In the genomic region with DNA sequence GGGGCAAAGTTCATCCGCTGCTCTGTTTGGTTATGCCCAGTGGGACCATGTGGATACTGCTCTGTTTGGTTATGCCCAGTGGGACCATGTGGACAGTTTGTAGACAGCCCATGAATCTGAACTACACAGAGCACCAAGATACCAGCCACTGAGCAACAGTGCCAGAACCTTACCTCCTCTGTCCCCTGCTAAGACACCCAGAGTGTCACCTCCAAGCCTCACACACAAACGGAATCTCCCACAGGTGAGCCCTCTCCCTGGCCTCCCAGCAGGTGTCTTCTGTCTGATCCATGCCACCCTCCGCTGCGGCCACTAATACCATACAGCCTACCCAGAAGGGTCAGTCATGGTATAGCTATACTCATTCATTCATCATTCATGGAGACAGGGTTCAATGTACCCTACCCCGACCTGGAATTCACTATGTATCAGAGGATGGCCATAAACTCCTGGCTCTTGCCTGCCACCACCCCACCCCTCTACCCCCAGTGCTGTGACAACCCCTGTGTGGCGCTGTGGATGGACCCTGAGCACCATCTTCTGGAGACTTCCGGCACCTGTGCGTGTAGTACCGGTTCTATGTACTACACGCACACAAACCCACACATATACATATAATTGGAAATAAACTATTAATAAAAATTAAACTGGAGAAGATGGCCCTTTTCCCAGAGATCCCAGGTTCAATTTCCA, we compare ENCODE assay signal across 8 mouse cellular contexts. TPM values are rescaled to one million over a fixed set of nuclear protein-coding genes. Genes with fewer than 3 reads are reported as not detected.
DNase-seq lines count a peak whose midpoint lies in the region; ATAC-seq and TF ChIP-seq lines count a peak whose summit lies in the region.

No protein-coding gene starts in this region.

- ATAC-seq in intestine, embryonic 16.5 days: no peak
- no peak for ATAC-seq in erythroid progenitor cell, adult 5-6 weeks (replicated peaks; ENCODE audit: low FRiP score, poor library complexity, severe bottlenecking)

- DNase-seq in liver, adult 2 months (ENCODE audit: extremely low read depth, low read depth, low spot score): peak; percentile 52
- no peak for DNase-seq in liver
- no peak for DNase-seq in embryonic facial prominence, embryonic 10.5 days (ENCODE audit: low spot score)
- DNase-seq in adrenal gland, adult 18-20 months (ENCODE audit: low spot score in 2 of 2): no peak
- DNase-seq in layer of hippocampus, postnatal 14 days (ENCODE audit: low spot score in 2 of 2): no peak

- no peaks in the 10 kb centered on the region for H3K27me3 ChIP-seq in liver, adult 2 months (ENCODE audit: control insufficient read depth, insufficient read depth, low read length)
- no peaks in the 10 kb centered on the region for H3K27me3 ChIP-seq in embryonic facial prominence, embryonic 10.5 days (replicated peaks; ENCODE audit: low read depth, poor library complexity, severe bottlenecking)
- H3K27me3 ChIP-seq in intestine, embryonic 16.5 days (replicated peaks; ENCODE audit: control insufficient read depth, insufficient read depth, low read length): no peaks in the 10 kb centered on the region

- no peaks in the 10 kb centered on the region; the same call in 1 of the 2 replicates for H3K9me3 ChIP-seq in embryonic facial prominence, embryonic 10.5 days
- H3K9me3 ChIP-seq in intestine, embryonic 16.5 days (ENCODE audit: control insufficient read depth, low read length): 0 out of 2 replicates have a peak, but pooled peaks cover 2% of the 10 kb centered on the region

- H3K36me3 ChIP-seq in liver, adult 2 months (ENCODE audit: control insufficient read depth, insufficient read depth, low read length): peaks cover 10% of the 10 kb centered on the region; the same call in 1 of the 2 replicates
- peaks cover 70% of the 10 kb centered on the region for H3K36me3 ChIP-seq in embryonic facial prominence, embryonic 10.5 days (replicated peaks)
- peaks cover 22% of the 10 kb centered on the region for H3K36me3 ChIP-seq in intestine, embryonic 16.5 days (ENCODE audit: control insufficient read depth, insufficient read depth, low read length)

- peak overlapping the region; percentile 61 for H3K4me2 ChIP-seq in intestine, embryonic 16.5 days (ENCODE audit: low read depth, low read length)

- peak overlapping the region; percentile 61; the same call in 1 of the 2 replicates for H3K27ac ChIP-seq in liver, adult 2 months (replicated peaks; ENCODE audit: insufficient read depth, low read depth, low read length)
- H3K27ac ChIP-seq in embryonic facial prominence, embryonic 10.5 days (replicated peaks): peak overlapping the region; percentile 77
- no peak overlapping the region for H3K27ac ChIP-seq in intestine, embryonic 16.5 days (ENCODE audit: low read length)
- H3K27ac ChIP-seq in olfactory bulb, adult 2 months (ENCODE audit: insufficient read depth, low read depth, low read length): no peak overlapping the region

- peak overlapping the region; percentile 86 for H3K4me3 ChIP-seq in liver, adult 2 months (ENCODE audit: insufficient read depth, low read depth, low read length)
- peak overlapping the region; percentile 80 for H3K4me3 ChIP-seq in embryonic facial prominence, embryonic 10.5 days
- peak overlapping the region; percentile 95 for H3K4me3 ChIP-seq in intestine, embryonic 16.5 days (ENCODE audit: low read length)
- peak overlapping the region; percentile 76 for H3K4me3 ChIP-seq in olfactory bulb, adult 2 months (ENCODE audit: insufficient read depth, low read depth, low read length)

- TF ChIP-seq POLR2A in liver, adult 2 months (IDR thresholded peaks at IDR 0.05; ENCODE audit: extremely low read depth, insufficient read depth, low read length): no peak
- no peak for TF ChIP-seq POLR2A in olfactory bulb, adult 2 months (IDR thresholded peaks at IDR 0.05; ENCODE audit: insufficient read depth, low read depth, low read length)

- peaks cover 17% of the 10 kb centered on the region for H3K4me1 ChIP-seq in liver, adult 2 months (ENCODE audit: control insufficient read depth, insufficient read depth, low read length)
- H3K4me1 ChIP-seq in embryonic facial prominence, embryonic 10.5 days: peaks cover 36% of the 10 kb centered on the region
- H3K4me1 ChIP-seq in intestine, embryonic 16.5 days (ENCODE audit: control insufficient read depth, insufficient read depth, low read length): peaks cover 22% of the 10 kb centered on the region
- peaks cover 25% of the 10 kb centered on the region for H3K4me1 ChIP-seq in olfactory bulb, adult 2 months (ENCODE audit: control insufficient read depth, insufficient read depth, low read length)

- peak; percentile 37 for TF ChIP-seq CTCF in liver, adult 2 months (IDR thresholded peaks at IDR 0.05; ENCODE audit: low read depth, low read length)
- no peak for TF ChIP-seq CTCF in olfactory bulb, adult 2 months (IDR thresholded peaks at IDR 0.05; ENCODE audit: insufficient read depth, low read depth, low read length)

- H3K9ac ChIP-seq in liver, adult 2 months (ENCODE audit: low read depth, low read length): peak overlapping the region; percentile 90
- H3K9ac ChIP-seq in intestine, embryonic 16.5 days (ENCODE audit: low read depth, low read length): peak overlapping the region; percentile 93

- peaks cover 6% of the 10 kb centered on the region; the same call in 1 of the 2 replicates for H3K79me2 ChIP-seq in liver, adult 2 months (ENCODE audit: control insufficient read depth, insufficient read depth, low read length)

- 35% methylated on average over 10 of the region's 10 CpGs for WGBS in liver, adult 2 months
- 57% methylated on average over 10 of the region's 10 CpGs for WGBS in embryonic facial prominence, embryonic 10.5 days
- 52% methylated on average over 10 of the region's 10 CpGs for WGBS in intestine, embryonic 16.5 days
- WGBS in olfactory bulb, adult 2 months: 43% methylated on average over 10 of the region's 10 CpGs

RNA-seq across cellular contexts. Expression of a gene that starts 1.0 kb away (rescaled TPM):
- total RNA-seq in liver, adult 2 months (2014; rRNA removed): 1,362 and 1,401 TPM in 2 replicates
- polyA plus RNA-seq in liver, adult 2 months (2012; rRNA removed): 2,210 and 2,521 TPM in 2 replicates
- 615 and 629 TPM in 2 replicates for polyA plus RNA-seq in embryonic facial prominence, embryonic 10.5 days (2016; fragmentation: Nextera tagmentation; extraction: Ambion mirVana)
- polyA plus RNA-seq in intestine, embryonic 16.5 days (2015; fragmentation: Nextera tagmentation; extraction: Ambion mirVana): 1,179 and 1,252 TPM in 2 replicates
- not detected in 2 replicates for polyA plus RNA-seq in olfactory bulb, adult 2 months (2012; ENCODE audit: insufficient read depth, insufficient read length, low replicate concordance, missing spikeins)
- 1,000 to 10,000 TPM in 1 of 2 experiments, 100 to 1,000 TPM in 1; 797 to 1,071 TPM for total RNA-seq in adrenal gland, adult 18-20 months (2021)
- total RNA-seq in erythroid progenitor cell, adult 5-6 weeks (2015; ENCODE audit: low replicate concordance): 65.8 and 80.0 TPM in 2 replicates
- total RNA-seq in erythroid progenitor cell, adult 5-6 weeks (2017; ENCODE audit: low replicate concordance): 67.9 and 87.3 TPM in 2 replicates
- total RNA-seq in layer of hippocampus, postnatal 14 days (2021): 100 to 1,000 TPM; 620 to 655 TPM

RNA-seq across cellular contexts. Expression of a gene that starts 6.3 kb away (rescaled TPM):
- total RNA-seq in liver, adult 2 months (2014; rRNA removed): 21.1 and 32.8 TPM in 2 replicates
- 73.5 and 76.7 TPM in 2 replicates for polyA plus RNA-seq in liver, adult 2 months (2012; rRNA removed)
- 371 and 377 TPM in 2 replicates for polyA plus RNA-seq in embryonic facial prominence, embryonic 10.5 days (2016; fragmentation: Nextera tagmentation; extraction: Ambion mirVana)
- polyA plus RNA-seq in intestine, embryonic 16.5 days (2015; fragmentation: Nextera tagmentation; extraction: Ambion mirVana): 133 and 144 TPM in 2 replicates
- polyA plus RNA-seq in olfactory bulb, adult 2 months (2012; ENCODE audit: insufficient read depth, insufficient read length, low replicate concordance, missing spikeins): not detected in 2 replicates
- total RNA-seq in adrenal gland, adult 18-20 months (2021): 100 to 1,000 TPM; 137 to 157 TPM
- 33.5 TPM in 2 replicates for total RNA-seq in erythroid progenitor cell, adult 5-6 weeks (2015; ENCODE audit: low replicate concordance)
- 39.7 and 45.8 TPM in 2 replicates for total RNA-seq in erythroid progenitor cell, adult 5-6 weeks (2017; ENCODE audit: low replicate concordance)
- 100 to 1,000 TPM; 121 to 131 TPM for total RNA-seq in layer of hippocampus, postnatal 14 days (2021)

RNA-seq across cellular contexts. Expression of a gene that starts 18.2 kb away (rescaled TPM):
- total RNA-seq in liver, adult 2 months (2014; rRNA removed): 1.0 and 2.6 TPM in 2 replicates
- polyA plus RNA-seq in liver, adult 2 months (2012; rRNA removed): 2.1 and 2.4 TPM in 2 replicates
- 6.4 and 7.1 TPM in 2 replicates for polyA plus RNA-seq in embryonic facial prominence, embryonic 10.5 days (2016; fragmentation: Nextera tagmentation; extraction: Ambion mirVana)
- 1.9 and 2.7 TPM in 2 replicates for polyA plus RNA-seq in intestine, embryonic 16.5 days (2015; fragmentation: Nextera tagmentation; extraction: Ambion mirVana)
- not detected in 2 replicates for polyA plus RNA-seq in olfactory bulb, adult 2 months (2012; ENCODE audit: insufficient read depth, insufficient read length, low replicate concordance, missing spikeins)
- total RNA-seq in adrenal gland, adult 18-20 months (2021): 10 to 100 TPM; 16.6 to 18.0 TPM
- total RNA-seq in erythroid progenitor cell, adult 5-6 weeks (2015; ENCODE audit: low replicate concordance): 1.4 TPM in 1 of 2 replicates, not detected in the other
- total RNA-seq in erythroid progenitor cell, adult 5-6 weeks (2017; ENCODE audit: low replicate concordance): 6.7 TPM in 1 of 2 replicates, not detected in the other
- total RNA-seq in layer of hippocampus, postnatal 14 days (2021): 10 to 100 TPM; 20.3 to 24.2 TPM

RNA-seq across cellular contexts. Expression of a gene that starts 27.8 kb away (rescaled TPM):
- total RNA-seq in liver, adult 2 months (2014; rRNA removed): 6.4 and 9.9 TPM in 2 replicates
- polyA plus RNA-seq in liver, adult 2 months (2012; rRNA removed): 19.6 and 20.2 TPM in 2 replicates
- 225 and 235 TPM in 2 replicates for polyA plus RNA-seq in embryonic facial prominence, embryonic 10.5 days (2016; fragmentation: Nextera tagmentation; extraction: Ambion mirVana)
- polyA plus RNA-seq in intestine, embryonic 16.5 days (2015; fragmentation: Nextera tagmentation; extraction: Ambion mirVana): 62.7 and 62.9 TPM in 2 replicates
- polyA plus RNA-seq in olfactory bulb, adult 2 months (2012; ENCODE audit: insufficient read depth, insufficient read length, low replicate concordance, missing spikeins): not detected in 2 replicates
- total RNA-seq in adrenal gland, adult 18-20 months (2021): 10 to 100 TPM; 32.9 to 44.2 TPM
- total RNA-seq in erythroid progenitor cell, adult 5-6 weeks (2015; ENCODE audit: low replicate concordance): 127 and 148 TPM in 2 replicates
- total RNA-seq in erythroid progenitor cell, adult 5-6 weeks (2017; ENCODE audit: low replicate concordance): 140 and 145 TPM in 2 replicates
- total RNA-seq in layer of hippocampus, postnatal 14 days (2021): 10 to 100 TPM; 33.3 to 35.0 TPM

RNA-seq across cellular contexts. Expression of a gene that starts 49.4 kb away (rescaled TPM):
- 0.60 and 1.4 TPM in 2 replicates for total RNA-seq in liver, adult 2 months (2014; rRNA removed)
- polyA plus RNA-seq in liver, adult 2 months (2012; rRNA removed): 3.5 and 6.6 TPM in 2 replicates
- 0.37 and 0.43 TPM in 2 replicates for polyA plus RNA-seq in embryonic facial prominence, embryonic 10.5 days (2016; fragmentation: Nextera tagmentation; extraction: Ambion mirVana)
- 0.39 and 0.64 TPM in 2 replicates for polyA plus RNA-seq in intestine, embryonic 16.5 days (2015; fragmentation: Nextera tagmentation; extraction: Ambion mirVana)
- not detected in 2 replicates for polyA plus RNA-seq in olfactory bulb, adult 2 months (2012; ENCODE audit: insufficient read depth, insufficient read length, low replicate concordance, missing spikeins)
- under 1 TPM; 0.19 to 0.27 TPM for total RNA-seq in adrenal gland, adult 18-20 months (2021)
- not detected in 2 replicates for total RNA-seq in erythroid progenitor cell, adult 5-6 weeks (2015; ENCODE audit: low replicate concordance)
- total RNA-seq in erythroid progenitor cell, adult 5-6 weeks (2017; ENCODE audit: low replicate concordance): not detected in 2 replicates
- total RNA-seq in layer of hippocampus, postnatal 14 days (2021): 1 to 10 TPM; 3.2 to 3.4 TPM

Comparison
In these comparisons a context has a peak if more than half of its experiments do, and no peak if none do; other contexts are left out.
1. H3K27ac ChIP-seq: peak in liver, adult 2 months (single experiment) and embryonic facial prominence, embryonic 10.5 days (single experiment); none in intestine, embryonic 16.5 days (single experiment) and olfactory bulb, adult 2 months (single experiment).
2. RNA of a gene that starts 1.0 kb away (total RNA-seq): 1,362 to 1,401 TPM in liver, adult 2 months, 797 to 1,071 TPM in adrenal gland, adult 18-20 months and 620 to 655 TPM in layer of hippocampus, postnatal 14 days; 65.8 to 87.3 TPM in erythroid progenitor cell, adult 5-6 weeks; every median in the first group is over 4 times any median in the second.
3. Peak in every context shown above with its lines, with median percentiles within 50 percentile points of each other: H3K4me3 ChIP-seq.